Mouse (Mus musculus) ES-E14 (cell line): ENCODE measurements around the gene Bicra.

Experiments used
- MAFK ChIP-seq: IDR thresholded peaks from 2 replicates; pipeline ENCODE4 v1.6.1; 2014; ENCODE audit warnings: mild to moderate bottlenecking, low read depth, low read length, inconsistent platforms; ENCODE audit not compliant: insufficient read depth
- ZNF384 ChIP-seq: IDR thresholded peaks from 2 replicates; pipeline ENCODE4 v1.6.1; 2012; ENCODE audit warnings: low read depth, low read length, inconsistent platforms

GRCm38 (mm10) chr7:15975451-15975850, 72.3 kb downstream of the Bicra start:
- TF ChIP-seq MAFK (no peak), ZNF384 (no peak)
